Mouse (Mus musculus) forebrain, embryonic 12.5 days (tissue): Measurements from ENCODE around the gene Ndufb7. TPM values are rescaled to one million over a fixed set of nuclear protein-coding genes. Genes with fewer than 3 reads are reported as not detected.

Source experiments
- ATAC-seq: fragments of 200-750 bp; cut with Nextera tagmentation; 2 replicates; pipeline ENCODE4 v1.8.0; 2017; ENCODE audit warnings: moderate TSS enrichment; ENCODE audit not compliant: low FRiP score
- H3K27ac ChIP-seq: fragments of 300-500 bp; sonication (generic); 2 replicates; pipeline ENCODE4 v1.5.1; 2016; ENCODE audit warnings: mild to moderate bottlenecking
- H3K27me3 ChIP-seq: fragments of 300-500 bp; sonication (generic); 2 replicates; pipeline ENCODE4 v1.6.1; 2016; ENCODE audit warnings: mild to moderate bottlenecking
- H3K36me3 ChIP-seq: fragments of 300-500 bp; sonication (generic); replicated peaks from 2 replicates; pipeline ENCODE4 v1.6.1; 2016; ENCODE audit warnings: mild to moderate bottlenecking
- H3K4me1 ChIP-seq: fragments of 300-500 bp; sonication (generic); 2 replicates; pipeline ENCODE4 v1.6.1; 2016
- H3K4me2 ChIP-seq: fragments of 300-500 bp; sonication (generic); 2 replicates; pipeline ENCODE4 v1.6.1; 2016; ENCODE audit warnings: mild to moderate bottlenecking, moderate library complexity
- H3K4me3 ChIP-seq: fragments of 300-500 bp; sonication (generic); replicated peaks from 2 replicates; pipeline ENCODE4 v1.5.1; 2016; ENCODE audit warnings: mild to moderate bottlenecking
- H3K9ac ChIP-seq: fragments of 300-500 bp; sonication (generic); 2 replicates; pipeline ENCODE4 v1.6.1; 2016; ENCODE audit warnings: mild to moderate bottlenecking
- H3K9me3 ChIP-seq: fragments of 300-500 bp; sonication (generic); 2 replicates; pipeline ENCODE4 v1.6.1; 2016
- WGBS: fragments of 180-500 bp; shearing (Covaris S2); methylation state at CpG from one replicate; pipeline ENCODE4 v1.1.7; 2016; 5-methylcytosine and 5-hydroxymethylcytosine counted together
- polyA plus RNA-seq: library from polyadenylated mRNA; unstranded; fragments of >200 nt; fragmentation: Nextera tagmentation; extraction: Ambion mirVana; gene quantifications from 2 replicates; pipeline ENCODE4 v1.2.1, GENCODE M21; 2016

Ndufb7 gene
- polyA plus RNA-seq, 1 experiment from 2014 or later = 356 TPM

GRCm38 (mm10) chr8:83578131-83579055, 11.9 kb downstream of the Ndufb7 start:
- Histone ChIP-seq H3K27ac (0 out of 2 replicates have a peak overlapping the region, but pooled peaks have one; percentile 3), H3K27me3 (no peaks in the 10 kb centered on the region), H3K9me3 (no peaks in the 10 kb centered on the region), H3K4me3 (no peak overlapping the region), H3K36me3 (peaks cover 4% of the 10 kb centered on the region), H3K4me2 (no peak overlapping the region), H3K9ac (0 out of 2 replicates have a peak overlapping the region, but pooled peaks have one; percentile 21), H3K4me1 (peaks cover 50% of the 10 kb centered on the region)
- ATAC-seq = no peak
- 78% methylated on average over 17 of the region's 17 CpGs for WGBS

- no peak overlapping the region for H3K9ac ChIP-seq
Measured at GRCm38 (mm10) chr8:83579676-83580075, 13.2 kb downstream of the Ndufb7 start.

DNA sequence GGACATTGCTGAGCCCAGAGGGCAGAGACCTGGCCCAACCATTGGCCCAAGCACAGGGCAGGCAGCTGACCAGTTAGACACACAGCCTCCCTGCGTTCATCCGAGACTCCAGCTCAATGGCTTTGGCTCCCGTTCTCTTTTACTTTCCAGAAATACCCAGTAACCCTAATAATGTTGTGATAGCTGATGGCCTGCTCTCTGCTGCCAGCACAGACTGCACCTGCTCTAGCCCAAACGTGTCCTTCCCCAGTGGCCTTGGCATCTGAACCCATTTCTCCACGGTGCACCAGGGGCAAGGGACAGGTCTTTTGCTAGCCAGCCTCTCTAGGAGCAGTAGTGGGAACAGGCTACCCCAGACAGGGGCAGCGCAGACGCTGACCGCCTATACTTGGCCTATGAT, 14.4 kb downstream of the Ndufb7 start:
- Histone ChIP-seq H3K9ac (no peak overlapping the region), H3K4me2 (no peak overlapping the region), H3K27me3 (no peaks in the 10 kb centered on the region), H3K4me3 (no peak overlapping the region), H3K4me1 (peaks cover 54% of the 10 kb centered on the region), H3K9me3 (no peaks in the 10 kb centered on the region), H3K36me3 (peaks cover 11% of the 10 kb centered on the region), H3K27ac (no peak overlapping the region)
- WGBS = 93% methylated on average over 8 of the region's 8 CpGs
- no peak for ATAC-seq

More at GRCm38 (mm10) chr8:83579676-83580075, 13.2 kb downstream of the Ndufb7 start:
- H3K9me3 ChIP-seq = no peaks in the 10 kb centered on the region
- H3K4me2 ChIP-seq = no peak overlapping the region
- peaks cover 11% of the 10 kb centered on the region for H3K36me3 ChIP-seq
- H3K4me1 ChIP-seq = peaks cover 54% of the 10 kb centered on the region
- no peak for ATAC-seq
- H3K27me3 ChIP-seq = no peaks in the 10 kb centered on the region
- WGBS = 91% methylated on average over 8 of the region's 8 CpGs
- H3K4me3 ChIP-seq = no peak overlapping the region
- no peak overlapping the region for H3K27ac ChIP-seq

GRCm38 (mm10) chr8:83582226-83582625, 15.8 kb downstream of the Ndufb7 start:
- Histone ChIP-seq H3K9ac (no peak overlapping the region), H3K4me1 (peaks cover 42% of the 10 kb centered on the region), H3K36me3 (peaks cover 19% of the 10 kb centered on the region), H3K9me3 (no peaks in the 10 kb centered on the region), H3K27me3 (no peaks in the 10 kb centered on the region), H3K4me3 (no peak overlapping the region), H3K27ac (no peak overlapping the region), H3K4me2 (no peak overlapping the region)
- ATAC-seq = no peak
- 90% methylated on average over 8 of the region's 8 CpGs for WGBS

DNA sequence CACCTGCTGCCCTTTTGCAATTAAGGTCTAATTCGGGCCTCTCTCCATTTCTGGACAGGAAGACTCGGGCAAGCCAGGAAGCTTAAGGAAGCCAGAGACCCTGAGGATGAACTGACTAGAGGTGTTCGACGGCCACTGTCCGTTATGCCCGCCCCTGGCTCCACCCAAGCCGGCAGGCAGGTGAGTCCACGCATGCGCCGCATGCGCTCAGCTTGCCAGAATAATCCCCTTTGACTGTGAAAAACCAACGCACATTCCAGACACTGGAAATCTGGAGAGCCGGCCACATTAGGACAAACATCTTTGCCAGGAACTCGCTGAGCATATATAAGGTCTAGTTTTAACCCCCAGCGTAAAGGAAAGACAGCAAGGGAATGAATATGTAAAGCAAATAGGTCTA, 16.8 kb downstream of the Ndufb7 start:
- 90% methylated on average over 15 of the region's 15 CpGs for WGBS
- H3K27me3 ChIP-seq = no peaks in the 10 kb centered on the region
- H3K4me1 ChIP-seq = peaks cover 41% of the 10 kb centered on the region
- no peak overlapping the region for H3K9ac ChIP-seq
- no peak for ATAC-seq
- no peak overlapping the region for H3K27ac ChIP-seq
- H3K4me3 ChIP-seq = no peak overlapping the region
- H3K36me3 ChIP-seq = peaks cover 29% of the 10 kb centered on the region
- no peak overlapping the region for H3K4me2 ChIP-seq
- H3K9me3 ChIP-seq = no peaks in the 10 kb centered on the region

DNA sequence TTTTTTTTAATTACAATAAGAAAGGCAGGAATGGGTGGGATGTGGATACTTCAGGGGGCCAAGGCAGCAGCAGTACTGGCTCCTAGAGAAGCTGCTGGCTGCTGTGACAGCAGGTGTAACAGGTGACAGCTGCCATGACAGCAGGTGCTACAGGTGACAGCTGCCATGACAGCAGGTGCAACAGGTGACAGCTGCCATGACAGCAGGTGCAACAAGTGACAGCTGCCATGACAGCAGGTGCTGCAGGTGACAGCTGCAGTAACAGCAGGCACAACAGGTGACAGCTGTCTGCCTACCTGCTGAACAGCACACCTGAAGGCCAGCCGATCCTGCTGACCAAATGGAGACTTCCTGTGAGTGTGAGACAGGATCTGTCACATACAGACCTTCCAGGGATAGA, 18.3 kb downstream of the Ndufb7 start:
- H3K4me1 ChIP-seq = peaks cover 41% of the 10 kb centered on the region; the same call in 1 of the 2 replicates
- ATAC-seq = no peak
- no peak overlapping the region for H3K4me3 ChIP-seq
- no peaks in the 10 kb centered on the region for H3K27me3 ChIP-seq
- no peak overlapping the region for H3K9ac ChIP-seq
- no peak overlapping the region for H3K27ac ChIP-seq
- no peak overlapping the region for H3K4me2 ChIP-seq
- H3K9me3 ChIP-seq = no peaks in the 10 kb centered on the region
- H3K36me3 ChIP-seq = peaks cover 35% of the 10 kb centered on the region
- WGBS = 83% methylated on average over 1 of the region's 1 CpGs

DNA sequence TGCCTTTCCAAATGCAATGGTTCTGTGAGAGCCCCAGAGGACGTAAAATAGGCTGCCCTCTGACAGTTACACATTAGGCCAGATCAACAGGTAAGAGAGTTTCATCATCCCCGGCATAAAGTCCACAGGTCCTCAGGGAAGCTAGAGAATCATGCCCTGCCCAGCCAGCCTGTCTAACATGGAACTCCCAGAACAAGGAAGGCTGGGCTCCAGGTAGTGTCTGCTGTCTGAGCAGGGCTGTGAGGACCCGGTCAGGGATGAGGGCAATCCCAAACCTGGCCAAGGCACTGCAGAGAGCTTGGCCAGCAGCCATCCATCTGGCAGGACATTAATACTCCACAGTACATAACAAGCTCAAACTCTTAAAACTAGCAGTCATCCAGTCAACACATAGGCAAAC, 18.9 kb downstream of the Ndufb7 start:
- Histone ChIP-seq H3K36me3 (peaks cover 35% of the 10 kb centered on the region), H3K27me3 (no peaks in the 10 kb centered on the region), H3K4me3 (no peak overlapping the region), H3K4me1 (peaks cover 45% of the 10 kb centered on the region), H3K27ac (no peak overlapping the region), H3K9me3 (no peaks in the 10 kb centered on the region), H3K4me2 (no peak overlapping the region), H3K9ac (no peak overlapping the region)
- whole genome bisulfite sequencing = 92% methylated on average over 3 of the region's 3 CpGs
- ATAC-seq = no peak

GRCm38 (mm10) chr8:83587644-83588043, 21.2 kb downstream of the Ndufb7 start:
- no peak overlapping the region for H3K4me2 ChIP-seq
- WGBS = 94% methylated on average over 6 of the region's 6 CpGs
- H3K27ac ChIP-seq = no peak overlapping the region
- H3K9ac ChIP-seq = no peak overlapping the region
- H3K4me3 ChIP-seq = no peak overlapping the region
- no peaks in the 10 kb centered on the region for H3K9me3 ChIP-seq
- H3K4me1 ChIP-seq = peaks cover 56% of the 10 kb centered on the region
- H3K27me3 ChIP-seq = no peaks in the 10 kb centered on the region
- H3K36me3 ChIP-seq = peaks cover 35% of the 10 kb centered on the region
- no peak for ATAC-seq

GRCm38 (mm10) chr8:83588886-83589285, 22.4 kb downstream of the Ndufb7 start:
- Histone ChIP-seq H3K36me3 (peaks cover 29% of the 10 kb centered on the region), H3K4me3 (no peak overlapping the region), H3K9me3 (no peaks in the 10 kb centered on the region), H3K9ac (no peak overlapping the region), H3K4me1 (peaks cover 58% of the 10 kb centered on the region), H3K27me3 (no peaks in the 10 kb centered on the region), H3K4me2 (no peak overlapping the region), H3K27ac (no peak overlapping the region)
- no peak for ATAC-seq
- WGBS = 96% methylated on average over 5 of the region's 5 CpGs

DNA sequence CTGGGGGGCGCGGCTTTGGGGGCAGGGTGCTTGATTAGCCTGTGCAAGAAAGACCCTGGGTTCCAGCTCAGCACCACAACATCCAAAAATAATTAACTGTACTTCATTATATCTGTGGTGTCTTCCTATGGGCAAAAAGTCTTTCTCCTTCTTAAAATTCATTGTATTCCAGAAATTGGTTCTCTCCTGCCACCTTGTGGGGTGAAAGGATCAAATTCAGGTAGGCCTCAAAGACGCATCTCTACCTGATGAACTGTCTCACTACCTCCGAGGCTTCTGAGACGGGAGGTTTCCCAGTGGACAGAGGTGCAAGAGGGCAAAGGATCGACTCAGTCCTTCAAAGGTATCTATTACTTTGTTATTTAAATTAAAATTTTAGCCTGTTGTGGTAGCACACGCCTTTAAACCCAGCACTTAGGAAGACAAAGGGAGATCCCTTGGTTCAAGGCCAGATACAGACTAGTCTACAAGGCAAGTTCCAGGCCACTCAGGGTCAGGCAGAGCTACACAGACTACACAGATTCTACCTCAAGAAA, 24.1 kb downstream of the Ndufb7 start:
- Histone ChIP-seq H3K27me3 (no peaks in the 10 kb centered on the region), H3K36me3 (peaks cover 24% of the 10 kb centered on the region; the same call in 1 of the 2 replicates), H3K27ac (no peak overlapping the region), H3K9ac (no peak overlapping the region), H3K9me3 (no peaks in the 10 kb centered on the region), H3K4me3 (no peak overlapping the region), H3K4me1 (peaks cover 51% of the 10 kb centered on the region), H3K4me2 (no peak overlapping the region)
- 87% methylated on average over 7 of the region's 7 CpGs for WGBS
- no peak for ATAC-seq

DNA sequence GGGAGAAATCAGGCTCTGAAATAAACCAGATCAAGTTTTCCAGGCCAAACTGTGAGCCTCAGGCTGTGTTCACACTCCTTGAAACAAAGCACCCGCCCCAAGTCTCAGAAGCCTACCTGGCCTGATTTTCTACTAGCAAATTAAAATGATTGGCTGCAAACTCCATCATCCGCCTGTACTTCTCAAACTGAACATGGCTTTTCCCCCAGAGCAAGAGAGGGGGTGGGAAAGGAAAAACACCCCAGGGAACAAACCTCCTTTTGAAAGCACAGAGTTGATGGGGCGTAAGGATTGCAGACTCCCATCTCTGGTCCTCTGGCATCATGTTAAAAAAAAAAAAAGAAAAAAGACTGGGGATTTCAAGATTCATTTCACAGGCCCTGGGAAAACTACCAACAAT, 26.2 kb downstream of the Ndufb7 start:
- no peak for ATAC-seq
- WGBS = 70% methylated on average over 3 of the region's 3 CpGs
- no peaks in the 10 kb centered on the region for H3K9me3 ChIP-seq
- no peaks in the 10 kb centered on the region for H3K27me3 ChIP-seq
- H3K4me2 ChIP-seq = peak overlapping the region; percentile 87
- 0 out of 2 replicates have a peak overlapping the region, but pooled peaks have one; percentile 15 for H3K27ac ChIP-seq
- H3K4me1 ChIP-seq = peaks cover 51% of the 10 kb centered on the region
- H3K4me3 ChIP-seq = peak overlapping the region; percentile 83
- peak overlapping the region; percentile 91 for H3K9ac ChIP-seq
- H3K36me3 ChIP-seq = peaks cover 12% of the 10 kb centered on the region; the same call in 1 of the 2 replicates

DNA sequence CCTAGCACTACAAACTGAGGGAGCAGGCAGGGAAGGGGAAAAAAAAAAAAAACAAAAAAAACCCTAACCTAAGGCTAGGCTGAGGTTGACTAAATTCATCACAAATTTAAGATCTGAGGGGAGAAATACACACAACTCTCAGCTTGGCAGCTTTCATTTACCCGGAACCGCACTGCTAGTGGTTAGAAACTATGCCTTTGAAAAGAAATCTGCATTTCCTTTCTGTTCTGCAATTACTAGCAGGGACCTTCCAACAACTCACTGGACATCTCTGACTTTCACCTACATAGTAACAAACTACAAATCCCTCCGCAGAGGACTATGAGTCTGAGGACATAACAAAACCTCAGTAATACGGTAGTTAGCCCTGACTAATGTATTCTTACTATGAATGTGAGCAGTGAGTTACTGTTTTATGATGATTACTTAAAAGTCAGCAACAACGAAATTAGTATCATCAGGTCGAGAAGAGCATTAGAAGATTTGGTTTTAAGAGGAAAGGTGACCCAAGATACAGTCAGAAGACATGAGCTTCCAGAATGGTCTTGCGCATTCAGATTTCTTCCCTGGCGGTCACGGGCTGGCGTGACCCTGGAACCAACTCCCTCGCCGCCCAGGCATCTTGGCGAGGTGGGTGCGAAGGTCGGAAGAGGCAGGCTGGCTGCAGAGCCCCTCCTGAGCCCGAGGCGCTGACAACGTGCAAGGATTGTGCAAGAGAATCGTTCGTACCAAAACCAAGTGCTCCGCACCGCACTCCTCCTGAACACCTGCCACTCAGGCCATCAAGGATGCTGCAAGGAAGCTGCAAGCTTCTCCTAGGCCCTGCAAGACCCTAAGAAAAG, 27.1 kb downstream of the Ndufb7 start:
- Histone ChIP-seq H3K9me3 (no peaks in the 10 kb centered on the region), H3K36me3 (peaks cover 3% of the 10 kb centered on the region; the same call in 1 of the 2 replicates), H3K27ac (peak overlapping the region; percentile 90), H3K4me1 (peaks cover 42% of the 10 kb centered on the region), H3K27me3 (no peaks in the 10 kb centered on the region), H3K9ac (peak overlapping the region; percentile 91), H3K4me2 (peak overlapping the region; percentile 87), H3K4me3 (peak overlapping the region; percentile 83)
- ATAC-seq = no peak
- 4% methylated on average over 22 of the region's 22 CpGs for WGBS
